Mouse (Mus musculus) testis, adult 2 months (tissue): ENCODE measurements around the gene Fxn.

ENCODE experiments used
- CTCF ChIP-seq: fragments of 200-500 bp; IDR thresholded peaks from 2 replicates; pipeline ENCODE4 v1.5.1; 2012; ENCODE audit warnings: low read depth, mild to moderate bottlenecking, inconsistent platforms, low read length, moderate library complexity; ENCODE audit not compliant: control insufficient read depth, insufficient read depth, insufficient replicate concordance
- POLR2A ChIP-seq: fragments of 200-500 bp; IDR thresholded peaks from 2 replicates; pipeline ENCODE4 v1.6.1; 2012; ENCODE audit warnings: low read depth, mild to moderate bottlenecking, inconsistent platforms, low read length, moderate library complexity; ENCODE audit not compliant: control insufficient read depth

DNA sequence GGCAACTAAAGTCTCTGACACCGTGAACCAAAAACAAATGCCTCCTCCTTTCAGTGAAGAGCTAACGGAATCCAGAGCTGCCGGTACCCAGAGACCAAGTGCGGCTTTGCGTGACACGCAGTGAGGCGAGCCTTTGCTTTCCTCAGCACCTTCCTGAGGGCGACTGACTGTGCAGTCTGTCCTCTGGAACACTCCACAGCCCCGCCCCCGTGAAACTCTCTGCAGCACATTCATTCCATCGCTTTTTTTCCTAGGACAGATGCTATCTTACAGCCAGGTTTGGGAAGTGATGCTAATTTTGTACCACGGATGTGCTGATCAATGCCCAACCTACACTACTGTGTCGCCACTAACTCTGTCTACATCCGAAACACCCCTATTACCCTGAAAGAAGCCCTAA, 17.7 kb downstream of the Fxn start:
- TF ChIP-seq CTCF (no peak), POLR2A (no peak)
